Mouse (Mus musculus) C2C12 (cell line): ENCODE measurements at regions not wholly inside any gene's neighbourhood (a gene's known extent, or its start where the extent isn't known, plus 50 kb on each side); places are given as distances from the start of the nearest gene placed in this dataset.

Source experiments
- H3K27me3 ChIP-seq: one replicate; pipeline ENCODE4 v1.6.1; 2011; ENCODE audit not compliant: control insufficient read depth, insufficient read depth, insufficient read length
- H3K36me3 ChIP-seq: one replicate; pipeline ENCODE4 v1.6.1; 2011; ENCODE audit not compliant: control insufficient read depth, insufficient read depth
- H3K4me3 ChIP-seq: one replicate; pipeline ENCODE4 v1.5.1; 2011; ENCODE audit warnings: mild to moderate bottlenecking, control low read depth; ENCODE audit not compliant: poor library complexity, insufficient read depth, severe bottlenecking
- H3K79me2 ChIP-seq: one replicate; pipeline ENCODE4 v1.6.1; 2011; ENCODE audit not compliant: control insufficient read depth, insufficient read depth
- H3K79me3 ChIP-seq: one replicate; pipeline ENCODE4 v1.6.1; 2011; ENCODE audit warnings: low read depth, control low read depth
- H3ac ChIP-seq: one replicate; pipeline ENCODE3; 2011; ENCODE audit warnings: low read depth; ENCODE audit not compliant: control insufficient read depth, insufficient read length
- CEBPB ChIP-seq: IDR thresholded peaks from one replicate; pipeline ENCODE4 v1.6.1; 2011; ENCODE audit warnings: low read depth, mild to moderate bottlenecking, control low read depth, moderate library complexity
- CTCF ChIP-seq: IDR thresholded peaks from one replicate; pipeline ENCODE4 v1.5.1; 2011; ENCODE audit not compliant: control insufficient read depth, insufficient read depth, insufficient read length
- FOSL1 ChIP-seq: IDR thresholded peaks from one replicate; pipeline ENCODE4 v1.8.0; 2011; ENCODE audit warnings: mild to moderate bottlenecking, low read length; ENCODE audit not compliant: poor library complexity, insufficient read depth, severe bottlenecking
- MAX ChIP-seq: IDR thresholded peaks from one replicate; pipeline ENCODE4 v1.6.1; 2011; ENCODE audit warnings: mild to moderate bottlenecking, control low read depth
- MYOD1 ChIP-seq: IDR thresholded peaks from one replicate; pipeline ENCODE4 v1.6.1; 2011; ENCODE audit warnings: low read depth; ENCODE audit not compliant: control insufficient read depth, insufficient read length
- MYOG ChIP-seq: IDR thresholded peaks from one replicate; pipeline ENCODE4 v1.6.1; 2011; ENCODE audit not compliant: control insufficient read depth, insufficient read length; ENCODE audit errors: extremely low read depth
- USF1 ChIP-seq: IDR thresholded peaks from one replicate; pipeline ENCODE4 v1.6.1; 2011; ENCODE audit warnings: low read depth, mild to moderate bottlenecking, control low read depth, moderate library complexity

- H3K79me3 ChIP-seq: no peaks in the 10 kb centered on the region
- H3K36me3 ChIP-seq: no peaks in the 10 kb centered on the region
- no peaks in the 10 kb centered on the region for H3K27me3 ChIP-seq
- H3K4me3 ChIP-seq: no peak overlapping the region
- H3K79me2 ChIP-seq: no peaks in the 10 kb centered on the region
- no peak overlapping the region for H3ac ChIP-seq
- TF ChIP-seq CEBPB: no peak
- no peak for TF ChIP-seq USF1
- no peak for TF ChIP-seq MAX
- TF ChIP-seq MYOG: no peak
- TF ChIP-seq CTCF: no peak
- TF ChIP-seq FOSL1: no peak
- TF ChIP-seq MYOD1: no peak
Observed at GRCm38 (mm10) chr2:135560856-135561255, 98.0 kb upstream of the Plcb4 start.

DNA sequence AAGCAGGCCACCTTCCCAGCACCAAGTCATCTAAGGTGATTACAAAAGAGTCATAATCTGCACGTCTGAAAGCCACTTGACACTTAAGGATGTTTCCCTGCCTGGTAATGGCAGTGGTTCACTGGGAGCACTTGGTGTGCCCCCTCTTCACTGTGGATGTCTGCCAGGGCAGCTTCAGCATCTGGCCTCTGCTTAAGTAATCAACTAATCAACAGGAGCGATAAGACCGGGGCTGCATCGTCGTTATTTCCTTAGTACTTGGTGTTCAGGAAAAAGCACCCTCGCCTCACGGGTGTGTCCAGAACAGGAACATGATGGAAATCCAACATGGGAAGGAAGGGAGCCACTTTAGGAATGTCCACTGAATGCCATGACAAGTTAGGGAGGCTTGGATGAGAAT is 97.1 kb upstream of the Plcb4 start:
- no peaks in the 10 kb centered on the region for H3K36me3 ChIP-seq
- H3K4me3 ChIP-seq: no peak overlapping the region
- H3K27me3 ChIP-seq: no peaks in the 10 kb centered on the region
- H3ac ChIP-seq: no peak overlapping the region
- no peak for TF ChIP-seq MYOD1
- TF ChIP-seq FOSL1: no peak
- no peak for TF ChIP-seq CEBPB
- TF ChIP-seq MYOG: no peak
- TF ChIP-seq MAX: no peak
- TF ChIP-seq USF1: no peak
- TF ChIP-seq CTCF: no peak
- no peaks in the 10 kb centered on the region for H3K79me2 ChIP-seq
- no peaks in the 10 kb centered on the region for H3K79me3 ChIP-seq

GRCm38 (mm10) chr2:135562140-135562890 is 96.5 kb upstream of the Plcb4 start:
- Histone ChIP-seq H3K27me3 (no peaks in the 10 kb centered on the region), H3K4me3 (no peak overlapping the region), H3K79me2 (no peaks in the 10 kb centered on the region), H3ac (no peak overlapping the region), H3K36me3 (no peaks in the 10 kb centered on the region), H3K79me3 (no peaks in the 10 kb centered on the region)
- TF ChIP-seq CTCF: no peak
- no peak for TF ChIP-seq USF1
- TF ChIP-seq MYOG: no peak
- TF ChIP-seq FOSL1: peak; percentile 90
- TF ChIP-seq MYOD1: no peak
- TF ChIP-seq CEBPB: peak; percentile 99
- peak; percentile 68 for TF ChIP-seq MAX

GRCm38 (mm10) chr2:135564231-135564630 is 94.6 kb upstream of the Plcb4 start:
- no peaks in the 10 kb centered on the region for H3K79me2 ChIP-seq
- H3K4me3 ChIP-seq: no peak overlapping the region
- no peak for TF ChIP-seq CEBPB
- no peak for TF ChIP-seq CTCF
- TF ChIP-seq FOSL1: no peak
- TF ChIP-seq MYOD1: no peak
- TF ChIP-seq MYOG: no peak
- no peak for TF ChIP-seq USF1
- TF ChIP-seq MAX: no peak

DNA sequence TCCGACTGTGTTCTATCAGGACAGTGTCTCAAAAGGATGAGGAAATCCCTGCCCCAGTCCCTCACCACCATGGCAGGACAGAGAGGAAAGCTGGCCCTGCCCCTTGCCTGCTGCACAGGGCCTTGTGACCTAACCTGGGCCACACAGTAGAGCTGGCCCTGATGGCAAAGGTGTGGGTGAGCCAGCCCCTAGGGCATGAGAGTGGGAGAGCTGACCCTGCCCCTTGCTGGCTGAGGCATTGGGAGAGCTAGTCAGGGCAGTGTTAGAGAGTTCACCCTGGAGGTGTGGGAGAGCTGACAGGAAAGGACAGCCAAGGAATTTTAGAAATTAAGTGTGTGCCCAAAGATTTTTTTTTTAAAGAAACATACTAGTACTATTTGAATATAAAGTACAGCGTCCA is 90.5 kb upstream of the Plcb4 start:
- H3K79me2 ChIP-seq: no peaks in the 10 kb centered on the region
- no peak overlapping the region for H3K4me3 ChIP-seq
- H3K79me3 ChIP-seq: no peaks in the 10 kb centered on the region
- TF ChIP-seq FOSL1 (no peak), MAX (no peak), MYOG (no peak), CEBPB (no peak), CTCF (no peak), USF1 (no peak), MYOD1 (no peak)
- no peaks in the 10 kb centered on the region for H3K27me3 ChIP-seq
- no peak overlapping the region for H3ac ChIP-seq
- H3K36me3 ChIP-seq: no peaks in the 10 kb centered on the region

More at GRCm38 (mm10) chr2:135564231-135564630, 94.6 kb upstream of the Plcb4 start:
- H3K79me3 ChIP-seq: no peaks in the 10 kb centered on the region
- no peaks in the 10 kb centered on the region for H3K36me3 ChIP-seq
- no peaks in the 10 kb centered on the region for H3K27me3 ChIP-seq
- H3ac ChIP-seq: no peak overlapping the region

DNA sequence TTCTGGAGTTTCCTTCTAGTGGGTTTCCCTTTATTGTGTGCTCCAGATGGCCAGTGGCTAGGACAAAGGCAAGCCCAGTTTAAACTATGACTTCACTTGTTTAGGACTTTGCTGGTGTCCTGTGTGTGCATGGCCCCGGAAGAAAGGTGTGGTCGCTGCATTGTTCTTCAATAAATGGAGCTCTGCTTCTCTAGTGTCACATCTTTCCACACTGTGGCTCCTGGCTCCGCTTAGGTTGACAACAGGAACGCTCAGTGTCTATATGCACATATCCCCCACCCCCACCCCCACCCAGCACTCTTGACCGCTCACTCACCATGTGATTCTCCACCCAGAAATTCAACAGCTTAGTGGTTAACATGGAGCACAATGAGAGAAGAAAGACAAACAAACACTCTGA is 87.2 kb upstream of the Plcb4 start:
- Histone ChIP-seq H3ac (no peak overlapping the region), H3K27me3 (no peaks in the 10 kb centered on the region), H3K36me3 (no peaks in the 10 kb centered on the region), H3K79me2 (no peaks in the 10 kb centered on the region), H3K79me3 (no peaks in the 10 kb centered on the region), H3K4me3 (no peak overlapping the region)
- no peak for TF ChIP-seq MAX
- no peak for TF ChIP-seq CTCF
